Mouse (Mus musculus): ENCODE measurements at regions not wholly inside any gene's neighbourhood (a gene's known extent, or its start where the extent isn't known, plus 50 kb on each side); places are given as distances from the start of the nearest gene placed in this dataset.

GRCm38 (mm10) chr8:89788296-89788695 is 559.8 kb downstream of the Tox3 start:
- TF ChIP-seq CTCF (IDR thresholded peaks at IDR 0.05; ENCODE audit: insufficient read depth, low read length) (no peak), POLR2A (IDR thresholded peaks at IDR 0.05; ENCODE audit: borderline replicate concordance, extremely low read depth, low read depth, low read length) (no peak)

Data from lung, adult 2 months (tissue).